Mouse (Mus musculus) heart, embryonic 16.5 days (tissue): ENCODE measurements around the gene Pfn3. TPM values are rescaled to one million over a fixed set of nuclear protein-coding genes. Genes with fewer than 3 reads are reported as not detected.

Source experiments
- ATAC-seq: fragments of 200-750 bp; cut with Nextera tagmentation; replicated peaks from 2 replicates; pipeline ENCODE4 v1.8.0; 2017; ENCODE audit warnings: moderate number of reproducible peaks; ENCODE audit not compliant: insufficient read depth, low FRiP score; ENCODE audit errors: extremely low read depth
- H3K27ac ChIP-seq: fragments of 300-500 bp; sonication (generic); 2 replicates; pipeline ENCODE4 v1.5.1; 2014; ENCODE audit warnings: mild to moderate bottlenecking, low read length, control low read depth, moderate library complexity
- H3K27me3 ChIP-seq: fragments of 300-500 bp; sonication (generic); 2 replicates; pipeline ENCODE4 v1.6.1; 2014; ENCODE audit warnings: low read length, mixed read lengths; ENCODE audit not compliant: control insufficient read depth, insufficient read depth
- H3K36me3 ChIP-seq: fragments of 300-500 bp; sonication (generic); 2 replicates; pipeline ENCODE4 v1.6.1; 2014; ENCODE audit not compliant: control insufficient read depth, insufficient read depth
- H3K4me1 ChIP-seq: fragments of 300-500 bp; sonication (generic); 2 replicates; pipeline ENCODE4 v1.6.1; 2014; ENCODE audit warnings: low read length, mixed read lengths; ENCODE audit not compliant: control insufficient read depth, insufficient read depth
- H3K4me2 ChIP-seq: fragments of 300-500 bp; sonication (generic); 2 replicates; pipeline ENCODE4 v1.6.1; 2014; ENCODE audit warnings: low read depth, mild to moderate bottlenecking, control low read depth, low read length
- H3K4me3 ChIP-seq: fragments of 300-500 bp; sonication (generic); 2 replicates; pipeline ENCODE4 v1.5.1; 2014; ENCODE audit warnings: mild to moderate bottlenecking, control low read depth, low read length
- H3K9ac ChIP-seq: fragments of 300-500 bp; sonication (generic); 2 replicates; pipeline ENCODE4 v1.6.1; 2014; ENCODE audit warnings: low read length, control low read depth
- H3K9me3 ChIP-seq: fragments of 300-500 bp; sonication (generic); replicated peaks from 2 replicates; pipeline ENCODE4 v1.6.1; 2016; ENCODE audit warnings: low read length; ENCODE audit not compliant: control insufficient read depth
- WGBS: fragments of 180-500 bp; shearing (Covaris S2); extraction: QIAGEN DNeasy Blood & Tissue Kit; methylation state at CpG from one replicate; pipeline ENCODE4 v1.1.7; 2014; 5-methylcytosine and 5-hydroxymethylcytosine counted together
- polyA plus RNA-seq: library from polyadenylated mRNA; unstranded; fragments of >200 nt; fragmentation: Nextera tagmentation; extraction: Ambion mirVana; gene quantifications from 2 replicates; pipeline ENCODE4 v1.2.1, GENCODE M21; 2015

Pfn3 gene
- polyA plus RNA-seq, 1 experiment from 2014 or later = not detected

- no peaks in the 10 kb centered on the region for H3K9me3 ChIP-seq
- no peak overlapping the region for H3K4me2 ChIP-seq
- H3K27ac ChIP-seq = no peak overlapping the region
- H3K36me3 ChIP-seq = no peaks in the 10 kb centered on the region
- WGBS = 64% methylated on average over 15 of the region's 15 CpGs
- no peak for ATAC-seq
- H3K27me3 ChIP-seq = peaks cover 60% of the 10 kb centered on the region
- no peaks in the 10 kb centered on the region for H3K4me1 ChIP-seq
- no peak overlapping the region for H3K9ac ChIP-seq
- H3K4me3 ChIP-seq = no peak overlapping the region
Measured at GRCm38 (mm10) chr13:55403935-55404852, 10.8 kb downstream of the Pfn3 start.

GRCm38 (mm10) chr13:55403266-55403665 is 11.8 kb downstream of the Pfn3 start:
- Histone ChIP-seq H3K4me1 (no peaks in the 10 kb centered on the region), H3K9me3 (no peaks in the 10 kb centered on the region), H3K4me2 (no peak overlapping the region), H3K27ac (no peak overlapping the region), H3K4me3 (no peak overlapping the region), H3K27me3 (peaks cover 55% of the 10 kb centered on the region), H3K36me3 (no peaks in the 10 kb centered on the region), H3K9ac (no peak overlapping the region)
- 75% methylated on average over 7 of the region's 7 CpGs for WGBS
- ATAC-seq = no peak

GRCm38 (mm10) chr13:55400039-55400346 is 15.0 kb downstream of the Pfn3 start:
- peaks cover 36% of the 10 kb centered on the region for H3K27me3 ChIP-seq
- 44% methylated on average over 1 of the region's 1 CpGs for WGBS

GRCm38 (mm10) chr13:55399300-55400038 is 15.6 kb downstream of the Pfn3 start:
- no peak overlapping the region for H3K4me2 ChIP-seq
- no peak overlapping the region for H3K4me3 ChIP-seq
- no peak overlapping the region for H3K9ac ChIP-seq
- no peaks in the 10 kb centered on the region for H3K36me3 ChIP-seq
- H3K27me3 ChIP-seq = peaks cover 33% of the 10 kb centered on the region
- H3K4me1 ChIP-seq = no peaks in the 10 kb centered on the region
- H3K27ac ChIP-seq = no peak overlapping the region
- no peaks in the 10 kb centered on the region for H3K9me3 ChIP-seq
- WGBS = 61% methylated on average over 5 of the region's 5 CpGs
- ATAC-seq = no peak

More at GRCm38 (mm10) chr13:55400039-55400346, 15.0 kb downstream of the Pfn3 start:
- Histone ChIP-seq H3K4me2 (no peak overlapping the region), H3K4me1 (no peaks in the 10 kb centered on the region), H3K27ac (no peak overlapping the region), H3K4me3 (no peak overlapping the region), H3K9me3 (no peaks in the 10 kb centered on the region), H3K9ac (no peak overlapping the region), H3K36me3 (no peaks in the 10 kb centered on the region)
- ATAC-seq = no peak

- Histone ChIP-seq H3K27me3 (peaks cover 25% of the 10 kb centered on the region), H3K27ac (no peak within 1 kb of the TSS), H3K4me3 (no peak within 1 kb of the TSS), H3K9ac (no peak within 1 kb of the TSS), H3K4me2 (no peak within 1 kb of the TSS), H3K4me1 (no peaks in the 10 kb centered on the region), H3K9me3 (no peaks in the 10 kb centered on the region), H3K36me3 (no peaks in the 10 kb centered on the region)
- WGBS = 65% methylated on average over 1 of the region's 1 CpGs
- no peak for ATAC-seq
Measured at GRCm38 (mm10) chr13:55398088-55398487, 16.9 kb downstream of the Pfn3 start, which contains the start of gene Slc34a1. Gene Slc34a1, plus strand, starts transcription at chr13:55398187.

GRCm38 (mm10) chr13:55392933-55393332 is 22.1 kb downstream of the Pfn3 start:
- H3K9me3 ChIP-seq = 0 out of 2 replicates have a peak, but pooled peaks cover 4% of the 10 kb centered on the region
- WGBS = 60% methylated on average over 4 of the region's 4 CpGs
- H3K36me3 ChIP-seq = no peaks in the 10 kb centered on the region
- no peak overlapping the region for H3K4me2 ChIP-seq
- no peak overlapping the region for H3K9ac ChIP-seq
- no peak overlapping the region for H3K4me3 ChIP-seq
- H3K27me3 ChIP-seq = no peaks in the 10 kb centered on the region; the same call in 1 of the 2 replicates
- no peaks in the 10 kb centered on the region for H3K4me1 ChIP-seq
- no peak for ATAC-seq
- no peak overlapping the region for H3K27ac ChIP-seq

- no peak overlapping the region for H3K27ac ChIP-seq
- H3K27me3 ChIP-seq = no peaks in the 10 kb centered on the region; the same call in 1 of the 2 replicates
- H3K4me1 ChIP-seq = no peaks in the 10 kb centered on the region
- no peaks in the 10 kb centered on the region for H3K36me3 ChIP-seq
- no peak overlapping the region for H3K4me3 ChIP-seq
- no peak overlapping the region for H3K9ac ChIP-seq
- H3K4me2 ChIP-seq = no peak overlapping the region
- H3K9me3 ChIP-seq = 0 out of 2 replicates have a peak, but pooled peaks cover 4% of the 10 kb centered on the region
- no peak for ATAC-seq
- WGBS = 74% methylated on average over 1 of the region's 1 CpGs
Measured at GRCm38 (mm10) chr13:55391626-55392029, 23.4 kb downstream of the Pfn3 start.

GRCm38 (mm10) chr13:55390644-55391043 is 24.4 kb downstream of the Pfn3 start:
- no peak overlapping the region for H3K9ac ChIP-seq
- no peaks in the 10 kb centered on the region for H3K4me1 ChIP-seq
- ATAC-seq = no peak
- no peaks in the 10 kb centered on the region for H3K36me3 ChIP-seq
- WGBS = 78% methylated on average over 3 of the region's 3 CpGs
- no peak overlapping the region for H3K4me2 ChIP-seq
- no peak overlapping the region for H3K4me3 ChIP-seq
- 0 out of 2 replicates have a peak, but pooled peaks cover 4% of the 10 kb centered on the region for H3K9me3 ChIP-seq
- H3K27me3 ChIP-seq = no peaks in the 10 kb centered on the region
- no peak overlapping the region for H3K27ac ChIP-seq

GRCm38 (mm10) chr13:55381790-55382189 is 33.2 kb downstream of the Pfn3 start:
- Histone ChIP-seq H3K4me1 (no peaks in the 10 kb centered on the region), H3K9me3 (no peaks in the 10 kb centered on the region), H3K4me2 (no peak overlapping the region), H3K36me3 (no peaks in the 10 kb centered on the region), H3K27me3 (peaks cover 39% of the 10 kb centered on the region), H3K4me3 (no peak overlapping the region), H3K27ac (no peak overlapping the region), H3K9ac (no peak overlapping the region)
- WGBS = 69% methylated on average over 4 of the region's 4 CpGs
- ATAC-seq = no peak
